Mouse (Mus musculus) megakaryocyte, embryonic 14.5 days (primary cell): ENCODE results near the gene Hapln4.

Source experiments
- FLI1 ChIP-seq: IDR thresholded peaks from 2 replicates; pipeline ENCODE4 v1.6.1; 2012; ENCODE audit warnings: low read length, inconsistent platforms, mixed read lengths
- GATA1 ChIP-seq: IDR thresholded peaks from 3 replicates; pipeline ENCODE4 v1.6.1; 2012; ENCODE audit warnings: mixed read lengths, low read length, inconsistent platforms, borderline replicate concordance

GRCm38 (mm10) chr8:70134931-70135330 is 51.7 kb downstream of the Hapln4 start:
- TF ChIP-seq GATA1 (no peak), FLI1 (no peak)
